Mouse (Mus musculus) 3134 (cell line): ENCODE results near the gene Svop.
A peak's percentile ranks its signal among the peaks of the same experiment; 100 is the strongest.

ENCODE experiments used
- DNase-seq: peaks from one replicate; pipeline ENCODE4 v3.0.0-alpha.2; 2011; ENCODE audit warnings: low spot score; ENCODE audit not compliant: insufficient read length; ENCODE audit errors: extremely low read depth

Gene Svop

GRCm38 (mm10) chr5:114003542-114003941 is 87.8 kb downstream of the Svop start, which contains the start of gene Dao:
Dao (plus strand) TSS chr5:114003703.
- DNase-seq: no peak

DNA sequence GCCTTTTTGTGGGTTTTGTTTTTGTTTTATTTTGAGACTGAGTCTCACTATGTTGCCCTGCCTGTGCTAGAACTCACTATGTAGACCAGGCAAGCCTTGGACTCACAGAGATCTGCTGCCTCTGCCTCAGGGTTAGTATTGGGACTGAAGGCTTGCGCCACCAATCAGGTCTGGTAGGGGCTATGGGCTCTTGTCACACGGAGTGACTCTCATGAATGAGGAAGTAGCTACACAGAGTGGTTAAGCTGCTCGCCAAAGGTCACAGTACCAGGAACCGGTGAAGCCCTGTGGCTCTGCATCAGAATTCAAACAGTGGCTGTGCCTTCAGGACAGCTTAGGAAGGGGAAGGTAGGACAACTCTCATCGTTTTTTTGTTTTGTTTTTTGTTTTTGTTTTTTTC is 92.0 kb downstream of the Svop start:
- DNase-seq: no peak

DNA sequence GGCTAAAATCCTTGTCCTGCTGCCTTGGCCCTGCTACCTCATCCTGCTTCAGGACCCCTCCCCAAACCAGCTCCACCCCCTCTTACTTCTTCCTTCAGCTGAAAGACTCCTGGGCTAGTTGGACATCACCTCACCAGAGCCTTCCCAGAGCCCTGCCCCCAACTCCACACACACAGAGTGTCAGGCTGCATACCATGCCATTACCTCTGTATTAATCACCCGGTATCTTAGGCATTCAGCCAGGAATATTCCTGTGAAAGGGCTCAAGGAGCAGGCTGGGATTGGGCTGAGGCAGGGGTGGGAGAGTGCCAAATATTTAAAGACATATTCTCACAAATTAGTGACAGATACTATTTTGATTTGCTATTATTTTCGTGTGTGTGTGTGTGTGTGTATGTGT is 94.9 kb downstream of the Svop start:
- DNase-seq: peak; percentile 60

- DNase-seq: peak; percentile 80
Measured at GRCm38 (mm10) chr5:113993487-113994465, 97.6 kb downstream of the Svop start, which contains the start of gene Ssh1. Ssh1 (minus strand) TSS chr5:113993894.

DNA sequence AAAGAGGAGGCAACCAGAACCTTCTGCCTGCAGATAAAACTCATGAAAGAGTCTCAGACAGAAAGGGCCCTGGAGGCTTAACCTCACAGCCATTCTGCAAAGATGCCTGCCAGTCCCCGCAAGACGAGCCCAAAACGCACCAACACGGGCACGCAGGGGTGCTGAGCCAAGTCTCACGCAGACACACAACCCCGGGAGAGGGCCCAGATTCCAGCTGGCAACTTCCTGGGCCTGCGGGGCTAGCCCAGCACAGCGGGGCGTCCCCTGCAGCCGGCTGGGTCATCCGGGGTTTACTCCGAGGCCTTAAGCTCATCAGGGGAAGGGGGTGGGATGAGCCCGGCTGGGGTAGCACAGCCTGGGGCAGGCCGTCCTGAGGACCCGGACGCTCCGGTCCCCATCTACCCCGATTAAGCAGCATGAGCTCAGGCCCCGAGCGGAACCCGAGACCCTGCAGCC is 98.3 kb downstream of the Svop start:
- peak; percentile 72 for DNase-seq

DNA sequence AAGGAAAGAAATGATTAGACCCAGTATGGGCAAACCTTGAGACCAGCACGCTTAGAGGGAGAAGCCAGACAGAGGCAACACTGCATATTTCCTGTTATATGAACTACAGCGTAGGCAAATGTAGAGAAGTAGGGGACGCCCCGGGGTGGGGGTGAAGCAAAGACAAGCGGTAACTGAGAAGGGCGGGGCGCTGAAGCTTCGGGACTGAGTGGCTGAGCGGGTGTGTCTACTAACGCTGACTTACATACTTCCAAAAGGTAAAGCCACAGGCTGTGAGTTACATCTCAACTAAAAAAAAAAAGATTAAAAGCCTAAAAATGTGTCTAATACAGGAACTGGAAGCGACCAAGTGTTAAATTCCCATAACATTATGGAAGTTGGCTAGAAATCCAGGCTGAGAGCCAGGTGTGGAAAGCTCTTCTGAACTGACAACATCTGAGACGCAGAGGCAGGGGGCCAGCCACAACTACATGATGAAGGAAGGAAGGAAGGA is 99.0 kb downstream of the Svop start:
- DNase-seq: peak; percentile 30

GRCm38 (mm10) chr5:113991141-113991540 is 100.2 kb downstream of the Svop start:
- DNase-seq: peak; percentile 65

DNA sequence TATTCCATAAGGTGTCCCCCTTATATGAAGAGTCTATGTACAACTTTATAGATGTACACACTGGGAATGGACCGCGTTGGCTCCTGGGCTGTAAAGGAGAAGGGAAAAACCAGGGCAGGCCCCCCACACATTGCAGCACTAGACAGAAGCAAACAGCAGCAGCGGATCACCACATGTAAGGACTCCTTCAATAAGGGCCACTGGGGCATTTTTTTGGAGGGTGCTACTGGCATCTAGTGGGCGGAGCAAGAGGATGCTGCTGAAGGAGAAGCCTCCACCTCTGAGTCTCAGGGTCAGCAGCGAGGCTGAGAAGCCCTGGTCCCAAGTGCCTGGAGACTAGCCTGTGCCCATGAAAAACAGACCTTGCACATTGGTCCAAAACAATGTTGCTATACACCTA is 100.8 kb downstream of the Svop start:
- no peak for DNase-seq

- DNase-seq: peak; percentile 55
Measured at GRCm38 (mm10) chr5:113989437-113990024, 101.8 kb downstream of the Svop start.

GRCm38 (mm10) chr5:113986182-113986961 is 105.0 kb downstream of the Svop start:
- DNase-seq: no peak

DNA sequence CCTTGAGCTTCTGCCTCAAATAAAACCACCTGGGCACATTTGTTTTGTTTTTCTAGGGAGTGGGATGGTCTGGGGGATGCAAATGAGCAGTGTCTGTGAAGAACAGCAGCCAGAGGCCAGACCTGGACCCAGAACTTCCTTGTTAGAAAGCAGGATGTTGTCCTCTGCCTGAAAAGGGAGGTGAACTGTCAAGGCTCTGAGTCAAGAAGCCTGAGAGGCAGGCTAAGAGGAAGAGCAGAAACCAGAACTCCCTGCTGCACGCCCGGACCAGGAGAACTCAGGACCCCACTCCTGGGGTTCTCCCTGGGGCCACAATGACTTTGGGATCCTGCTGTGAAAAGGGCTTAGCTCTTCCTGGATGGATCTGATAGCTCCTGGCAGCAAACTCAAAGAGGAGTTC is 105.6 kb downstream of the Svop start:
- no peak for DNase-seq

DNA sequence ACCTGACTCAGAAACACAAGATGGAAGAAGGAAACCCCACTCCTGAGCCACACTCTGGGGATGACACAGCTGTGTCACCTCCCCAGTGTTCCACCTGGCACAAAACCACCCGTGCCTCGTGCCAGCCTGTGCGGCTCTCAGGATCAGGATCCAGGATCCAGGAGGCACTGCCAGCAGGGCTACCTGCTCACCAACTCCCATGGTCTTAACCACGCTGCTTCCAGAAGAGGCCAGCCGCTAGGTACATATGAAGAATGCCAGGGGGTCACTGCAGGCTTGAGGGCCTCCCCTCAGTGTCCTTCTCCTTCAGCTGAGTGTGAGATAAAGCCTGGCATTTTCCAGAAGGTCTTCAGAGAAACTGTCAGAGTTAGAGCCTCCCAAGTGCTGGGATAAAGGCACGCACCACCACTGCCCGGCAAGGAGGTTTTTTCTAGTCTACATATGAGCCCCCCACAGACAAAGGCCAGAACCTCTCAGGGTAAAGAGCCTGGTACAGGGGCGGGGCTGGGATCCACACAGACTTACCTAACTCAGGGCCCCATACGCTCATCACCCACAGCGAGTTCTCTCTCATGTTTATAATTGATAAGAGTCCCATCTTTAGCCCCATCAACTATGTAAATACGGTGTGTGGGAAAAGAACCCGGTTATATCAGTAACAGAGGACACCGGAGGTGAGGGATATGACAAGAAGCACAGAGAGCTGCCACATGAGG is 107.2 kb downstream of the Svop start:
- no peak for DNase-seq

DNA sequence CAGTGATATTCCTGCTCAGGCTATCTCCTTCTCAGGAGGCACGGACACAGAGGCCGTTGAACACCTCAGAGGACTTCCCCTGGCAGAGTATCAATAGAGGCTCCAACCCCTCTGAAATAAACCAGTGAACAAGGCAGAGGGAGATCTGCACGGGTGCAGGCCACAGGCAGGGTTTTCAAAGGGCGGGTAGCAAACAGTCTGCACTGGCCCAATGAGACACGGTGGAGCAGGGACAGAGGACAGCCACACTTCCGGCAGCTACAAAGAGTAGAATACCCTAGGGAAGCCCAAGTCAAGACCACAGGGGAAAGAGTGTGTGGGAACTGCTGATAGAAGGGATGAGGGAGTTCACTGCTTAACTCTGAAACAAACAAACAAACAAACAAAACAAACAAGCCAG is 107.8 kb downstream of the Svop start:
- no peak for DNase-seq

- no peak for DNase-seq
Measured at GRCm38 (mm10) chr5:113981843-113982242, 109.5 kb downstream of the Svop start.

DNA sequence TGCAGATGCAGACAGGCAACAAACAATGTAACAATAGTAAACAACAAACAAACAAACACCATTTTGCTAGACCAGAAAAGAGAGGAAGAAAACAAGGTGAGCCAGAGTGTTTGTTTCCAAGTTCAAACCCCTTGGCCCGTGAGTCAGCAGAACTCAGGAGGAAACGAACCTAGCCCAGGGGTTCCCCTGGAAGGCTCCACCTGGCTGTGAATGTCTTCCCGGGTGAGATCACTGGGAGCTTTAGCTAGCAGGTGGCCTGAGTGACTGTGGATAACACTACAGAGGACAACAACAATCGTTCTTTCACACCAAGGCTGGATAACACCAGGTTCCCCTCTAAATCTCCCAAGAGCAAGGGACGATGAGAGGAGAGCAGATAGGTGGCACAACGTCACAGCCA is 110.2 kb downstream of the Svop start:
- no peak for DNase-seq

DNA sequence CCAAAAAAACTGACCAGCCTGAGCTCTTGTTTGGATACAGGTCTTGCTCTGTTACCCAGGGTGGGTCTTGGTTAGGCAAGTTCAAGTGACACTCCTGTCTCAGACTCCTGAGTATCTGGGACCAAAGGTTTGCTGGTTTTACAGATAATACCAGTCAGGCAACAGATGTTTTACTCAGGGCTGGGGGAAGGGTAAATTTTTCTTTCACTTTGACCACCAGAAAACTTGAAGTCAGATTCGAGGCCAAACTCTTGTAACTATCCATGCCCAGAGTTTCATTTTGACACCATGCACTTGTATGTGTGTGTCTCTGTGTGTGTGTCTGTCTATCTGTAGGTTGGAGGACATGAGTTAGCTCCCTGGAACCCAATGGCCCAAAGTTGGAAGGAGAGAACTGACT is 110.9 kb downstream of the Svop start:
- no peak for DNase-seq

- no peak for DNase-seq
Measured at GRCm38 (mm10) chr5:113977309-113977708, 114.1 kb downstream of the Svop start.
